Mouse (Mus musculus): ENCODE measurements around the gene Kras.

Gene Kras

GRCm38 (mm10) chr6:145250185-145250791, at the start of gene Kras:
Gene Kras (minus strand): TSS chr6:145250239.
- peak; percentile 88 to 89 for DNase-seq (ENCODE audit: low spot score in 2 of 2)

GRCm38 (mm10) chr6:145297626-145298025, 47.6 kb upstream of the Kras start:
- DNase-seq (ENCODE audit: low spot score in 2 of 2) = no peak

GRCm38 (mm10) chr6:145296979-145297378, 46.9 kb upstream of the Kras start:
- DNase-seq (ENCODE audit: low spot score in 2 of 2) = no peak

DNA sequence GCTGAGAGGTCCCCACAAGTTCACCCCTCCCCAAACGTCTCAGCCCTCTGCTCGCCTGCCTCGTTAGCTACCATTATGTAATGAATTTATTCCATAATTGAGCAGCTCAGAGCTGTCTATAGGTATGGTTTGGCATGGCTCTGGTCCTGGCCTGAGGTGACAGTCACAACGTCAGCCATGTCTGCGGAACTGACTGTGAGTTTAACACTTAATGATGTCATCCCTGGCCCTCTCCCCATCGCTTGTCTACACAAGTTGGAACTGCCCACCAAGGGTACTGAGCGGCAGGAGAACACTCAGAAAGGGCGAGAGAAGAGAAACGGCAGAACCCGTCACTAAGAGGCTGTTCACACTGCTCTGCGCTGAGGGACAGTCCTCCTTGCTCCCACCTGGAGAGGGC, 45.1 kb upstream of the Kras start:
- no peak for DNase-seq (ENCODE audit: low spot score in 2 of 2)

GRCm38 (mm10) chr6:145293156-145293555, 43.1 kb upstream of the Kras start:
- DNase-seq (ENCODE audit: low spot score in 2 of 2) = no peak

DNA sequence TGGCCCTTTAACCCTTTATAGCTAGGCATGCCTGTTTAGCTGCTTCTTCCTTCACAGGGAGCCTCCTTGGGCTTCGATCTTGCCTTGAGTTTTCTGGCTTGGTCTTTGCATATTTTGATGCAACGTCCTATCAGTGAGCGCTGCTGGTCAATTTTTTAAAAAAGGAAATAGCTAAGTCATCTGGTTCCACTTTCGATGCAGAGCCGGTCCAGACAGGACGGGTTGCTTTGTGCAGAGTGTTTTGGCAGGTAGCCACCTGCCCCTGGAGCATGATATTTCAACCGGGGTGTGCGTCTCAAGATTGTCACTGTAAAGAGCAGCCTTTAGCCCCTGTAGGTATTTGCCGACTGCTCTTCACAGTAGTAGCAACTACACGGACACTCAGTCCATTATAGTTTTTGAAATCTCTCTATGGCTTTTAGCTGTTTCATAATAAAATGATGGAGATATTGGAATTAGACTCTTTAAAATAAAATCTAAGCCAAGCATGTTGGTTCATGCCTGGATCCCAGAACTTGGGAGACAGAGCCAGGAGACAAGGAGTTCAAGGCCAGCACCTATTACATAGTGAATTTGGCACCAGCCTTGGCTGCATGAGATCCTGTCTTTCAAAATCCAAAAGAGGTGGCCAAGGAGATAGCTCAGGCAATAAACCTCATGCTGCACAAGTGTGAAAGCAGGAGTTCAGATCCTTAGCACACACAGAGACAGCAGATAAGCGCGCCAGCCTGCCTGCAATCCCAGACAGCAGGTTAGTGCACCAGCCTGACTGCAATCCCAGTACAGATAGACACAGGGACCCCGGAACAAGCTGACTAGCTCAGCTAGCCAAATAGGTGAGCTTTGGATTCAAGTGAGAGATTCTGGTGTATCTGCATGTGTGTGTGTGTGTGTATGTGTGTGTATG, 41.6 kb upstream of the Kras start:
- DNase-seq (ENCODE audit: low spot score in 2 of 2) = peak; percentile 28 to 48

DNA sequence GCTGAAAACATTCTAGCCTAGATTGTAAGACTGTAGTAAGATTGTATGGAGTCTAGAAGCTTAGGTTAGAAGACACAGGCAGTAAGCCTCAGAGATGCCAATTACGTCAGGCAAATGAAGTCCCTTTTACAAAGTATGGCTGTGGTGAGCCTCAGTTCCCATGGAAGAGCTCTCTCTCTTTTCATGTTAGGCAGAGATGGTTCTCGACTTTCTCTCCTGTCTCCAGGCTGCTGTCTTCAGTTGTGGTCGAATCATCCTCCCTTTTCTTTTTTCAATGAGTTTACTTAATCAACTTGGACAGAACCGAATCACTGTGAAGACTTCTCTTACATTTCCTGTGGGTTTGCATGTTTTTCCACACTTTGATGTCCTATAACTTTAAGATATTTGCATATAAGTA, 35.6 kb upstream of the Kras start:
- no peak for DNase-seq (ENCODE audit: low spot score in 2 of 2)

GRCm38 (mm10) chr6:145284286-145284685, 34.2 kb upstream of the Kras start:
- no peak for DNase-seq (ENCODE audit: low spot score in 2 of 2)

GRCm38 (mm10) chr6:145277138-145277763, 27.2 kb upstream of the Kras start:
- no peak for DNase-seq (ENCODE audit: low spot score in 2 of 2)

DNA sequence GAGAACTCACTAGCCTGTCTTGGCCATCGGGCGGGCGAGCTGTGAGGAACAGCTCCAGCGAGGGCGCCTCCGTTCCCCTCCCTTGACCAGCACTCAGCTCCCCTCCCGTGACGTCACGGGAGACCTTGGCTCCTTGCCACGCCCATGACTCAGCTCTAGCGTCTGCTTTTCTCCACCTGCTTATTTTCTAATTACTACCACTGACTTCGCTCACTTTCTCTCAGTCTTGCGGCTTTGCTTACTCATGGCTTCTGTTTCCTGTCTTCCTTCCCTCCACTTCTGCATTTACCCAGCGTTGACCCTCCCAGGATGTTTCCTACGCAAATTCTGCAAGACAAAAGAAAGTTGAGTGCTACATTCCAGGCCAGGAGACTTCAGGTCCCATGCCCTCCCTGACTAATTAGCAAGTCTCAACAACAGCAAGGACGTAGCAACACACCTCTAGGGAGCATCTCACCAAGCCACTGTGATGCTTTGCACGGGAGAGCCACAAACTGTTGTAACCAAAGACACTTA, 26.3 kb upstream of the Kras start:
- DNase-seq (ENCODE audit: low spot score in 2 of 2) = peak; percentile 39 to 66

DNA sequence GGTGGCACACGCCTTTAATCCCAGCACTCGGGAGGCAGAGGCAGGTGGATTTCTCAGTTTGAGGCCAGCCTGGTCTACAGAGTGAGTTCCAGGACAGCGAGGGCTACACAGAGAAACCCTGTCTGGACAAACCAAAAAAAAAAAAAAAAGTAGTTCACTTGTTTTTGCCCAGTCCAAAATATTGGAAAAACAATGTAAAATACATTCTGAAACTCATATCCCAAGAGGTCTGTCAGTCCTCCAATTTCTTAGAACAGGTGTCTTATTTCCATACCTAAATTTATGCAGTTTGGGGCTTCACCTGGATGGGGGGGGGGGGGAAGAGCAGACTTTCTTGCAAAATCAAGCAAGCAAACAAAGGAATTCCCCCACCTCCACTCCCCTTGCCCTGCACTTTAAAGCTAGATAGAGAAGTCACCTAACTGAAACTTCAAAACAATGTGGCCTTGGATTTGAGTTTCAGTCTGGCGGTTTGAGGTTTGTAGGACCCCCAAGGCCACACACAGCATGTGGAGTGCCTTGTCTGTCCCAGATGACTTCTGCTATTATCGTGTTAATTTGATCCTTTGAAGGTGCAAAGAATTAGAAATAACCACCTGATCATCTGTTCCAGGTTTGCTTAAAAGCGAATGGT, 25.7 kb upstream of the Kras start:
- no peak for DNase-seq (ENCODE audit: low spot score in 2 of 2)

DNA sequence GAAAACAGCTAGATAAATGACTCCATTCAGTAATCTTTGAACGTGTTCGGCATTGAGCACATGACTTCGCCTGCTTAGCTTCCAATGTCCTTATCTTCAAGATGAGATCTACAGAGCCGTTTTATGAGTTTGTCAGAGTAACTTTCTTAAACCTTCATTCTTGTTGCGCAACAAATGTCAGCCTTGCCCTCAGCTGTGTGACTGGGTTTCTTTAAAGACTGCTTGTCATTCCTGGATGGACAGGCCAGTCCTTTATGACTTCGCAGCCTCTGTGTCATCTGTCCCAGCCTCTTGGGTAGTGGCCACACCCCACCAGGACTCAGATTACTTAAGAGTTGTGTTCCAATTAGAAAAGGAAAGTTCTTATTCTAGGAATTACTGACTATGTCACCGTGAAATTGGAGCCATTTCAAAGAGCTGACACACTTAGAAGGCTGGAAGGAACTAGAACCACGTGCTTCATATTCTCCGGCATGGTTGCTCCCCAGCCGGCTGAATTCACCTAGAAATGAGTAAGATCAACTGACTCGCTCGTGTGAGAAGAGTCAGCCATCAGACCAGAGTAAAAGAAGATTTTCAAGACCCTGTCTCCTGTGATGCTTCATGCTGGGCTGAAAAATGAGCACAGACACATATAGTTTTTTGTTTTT, 24.1 kb upstream of the Kras start:
- DNase-seq (ENCODE audit: low spot score in 2 of 2) = peak; percentile 8 to 14

DNA sequence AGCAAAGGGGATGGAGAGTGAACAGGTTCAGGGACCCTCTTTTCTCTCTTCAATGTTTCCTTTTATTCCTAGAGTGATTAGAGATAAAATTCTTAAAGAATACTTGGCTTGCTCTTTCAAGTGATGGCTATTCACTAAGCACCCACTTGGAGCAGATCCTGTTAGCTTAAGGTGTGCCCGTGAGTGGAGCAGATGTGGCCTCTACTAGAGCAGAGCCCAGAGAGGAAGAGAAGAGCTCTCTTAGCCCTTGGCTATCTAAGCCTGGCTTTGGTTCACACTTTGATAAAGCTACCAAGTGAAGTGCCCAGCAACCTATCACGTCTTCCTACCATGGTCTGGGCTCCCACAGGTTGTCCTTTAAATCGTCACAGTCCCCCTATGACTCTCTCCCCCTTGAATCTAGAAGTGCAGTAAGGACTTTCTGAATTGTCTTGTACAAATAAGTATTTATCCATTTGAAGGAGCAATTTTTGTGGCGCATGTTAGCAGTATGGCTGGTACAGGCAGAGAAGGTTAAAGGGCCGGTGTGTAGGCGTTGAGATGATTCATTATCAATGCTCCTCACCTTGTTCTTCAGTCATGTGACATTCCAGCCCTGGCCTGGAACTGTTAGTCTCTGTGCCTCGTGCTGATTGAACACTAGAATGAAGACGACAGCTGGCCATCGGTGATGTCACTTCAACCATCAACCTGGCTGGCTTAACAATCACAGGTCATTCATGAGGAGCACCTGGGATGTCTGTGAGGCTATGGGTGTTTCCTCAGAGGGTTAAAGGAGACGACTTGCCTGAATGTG, 22.3 kb upstream of the Kras start:
- no peak for DNase-seq (ENCODE audit: low spot score in 2 of 2)

GRCm38 (mm10) chr6:145269313-145269845, 19.3 kb upstream of the Kras start:
- no peak for DNase-seq (ENCODE audit: low spot score in 2 of 2)

GRCm38 (mm10) chr6:145267692-145268091, 17.7 kb upstream of the Kras start:
- no peak for DNase-seq (ENCODE audit: low spot score in 2 of 2)

DNA sequence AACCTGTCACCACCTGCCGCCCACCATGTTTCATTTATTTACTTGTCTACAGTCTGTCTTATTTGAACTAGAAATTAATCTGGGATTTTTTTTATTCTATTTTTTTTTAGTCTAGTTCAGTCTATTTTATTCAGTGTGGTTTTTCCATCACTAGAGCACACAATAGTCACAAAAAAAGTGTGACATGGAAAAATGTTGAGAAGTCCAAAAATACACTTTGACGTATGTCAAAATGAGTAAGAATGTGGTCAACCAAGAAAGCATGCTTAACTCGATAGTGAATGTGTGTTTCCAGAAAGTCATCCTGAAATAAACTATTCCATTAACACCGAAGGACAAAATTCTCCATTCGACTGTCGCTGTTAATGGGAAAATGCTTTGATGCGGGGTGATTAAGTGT, 12.3 kb upstream of the Kras start:
- no peak for DNase-seq (ENCODE audit: low spot score in 2 of 2)

GRCm38 (mm10) chr6:145256701-145257073, 6.6 kb upstream of the Kras start:
- no peak for DNase-seq (ENCODE audit: low spot score in 2 of 2)

- no peak for DNase-seq (ENCODE audit: low spot score in 2 of 2)
Observed at GRCm38 (mm10) chr6:145255952-145256700, 6.1 kb upstream of the Kras start.

DNA sequence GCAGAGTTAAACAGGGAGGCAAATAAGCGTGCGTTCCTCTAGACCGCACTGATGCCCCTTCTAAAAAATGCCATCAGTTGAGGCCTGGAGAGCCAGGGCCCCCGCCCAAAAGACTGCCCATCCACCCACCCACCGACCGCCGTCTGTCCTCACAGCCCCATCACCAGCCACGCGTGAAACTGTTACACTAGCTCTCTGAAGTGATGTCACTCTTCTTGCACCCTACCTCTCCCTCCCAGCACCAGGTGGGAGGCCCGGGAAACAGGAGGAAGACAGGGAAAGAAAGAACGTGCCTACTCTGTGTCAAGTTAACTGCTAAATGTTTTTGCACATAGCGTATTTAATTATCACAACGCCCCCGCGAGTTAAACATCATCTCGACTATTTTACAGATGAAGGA, 781 bp upstream of the Kras start:
- DNase-seq (ENCODE audit: low spot score in 2 of 2) = no peak
